Mouse (Mus musculus): ENCODE data around the gene Siglecf. TPM values are rescaled to one million over a fixed set of nuclear protein-coding genes. Genes with fewer than 3 reads are reported as not detected.
"Not testable (repeated sequence)": the region's sequence is repeated elsewhere in the genome, so short reads cannot be mapped to it uniquely, and the experiment has no call there.

The Siglecf gene
- not detected for total RNA-seq (2021)
- long read RNA-seq, experiment 1 = 0 reads
- long read RNA-seq, experiment 2 = 0 reads

- no peak for DNase-seq
- intact Hi-C loops (cut with DNase I; ENCODE audit: low total_unique reads) = no loop called here
These were observed at the start of gene Siglecf for GRCm38 (mm10) chr7:43351154-43351553. TSS of gene Siglecf (plus strand) at chr7:43351341.

- intact Hi-C loops (cut with DNase I; ENCODE audit: low total_unique reads) = no loop called here
- DNase-seq = peak; percentile 6
These were observed 45.9 kb upstream of the Siglecf start for GRCm38 (mm10) chr7:43305235-43305634.

GRCm38 (mm10) chr7:43309069-43309468, 42.1 kb upstream of the Siglecf start:
- intact Hi-C loops (cut with DNase I; ENCODE audit: low total_unique reads) = no loop called here
- peak; percentile 9 for DNase-seq

GRCm38 (mm10) chr7:43311632-43312031, 39.5 kb upstream of the Siglecf start:
- no peak for DNase-seq
- intact Hi-C loops (cut with DNase I; ENCODE audit: low total_unique reads) = no loop called here

- intact Hi-C loops (cut with DNase I; ENCODE audit: low total_unique reads) = no loop called here
- peak; percentile 29 for DNase-seq
These were observed 38.6 kb upstream of the Siglecf start for GRCm38 (mm10) chr7:43312386-43313012.

- peak; percentile 89 for DNase-seq
- intact Hi-C loops (cut with DNase I; ENCODE audit: low total_unique reads) = no loop called here
These were observed 38.1 kb upstream of the Siglecf start, which contains the start of gene Zfp715 for GRCm38 (mm10) chr7:43313013-43313428. TSS of gene Zfp715 (minus strand) at chr7:43313294.

- no peak for DNase-seq
- intact Hi-C loops (cut with DNase I; ENCODE audit: low total_unique reads) = no loop called here
These were observed 24.8 kb upstream of the Siglecf start for GRCm38 (mm10) chr7:43326223-43326780.

GRCm38 (mm10) chr7:43328101-43328500, 23.0 kb upstream of the Siglecf start:
- intact Hi-C loops (cut with DNase I; ENCODE audit: low total_unique reads) = no loop called here
- DNase-seq = no peak

- intact Hi-C loops (cut with DNase I; ENCODE audit: low total_unique reads) = loop anchor here (2.0 kb wide), 1 partner anchor 48 kb away; no protein-coding TSS in a partner anchor
- peak; percentile 46 for DNase-seq
These were observed 17.9 kb upstream of the Siglecf start for GRCm38 (mm10) chr7:43333203-43333602.

- intact Hi-C loops (cut with DNase I; ENCODE audit: low total_unique reads) = loop anchor here (2.0 kb wide), 1 partner anchor 49 kb away; no protein-coding TSS in a partner anchor
- peak; percentile 22 for DNase-seq
These were observed 17.2 kb upstream of the Siglecf start for GRCm38 (mm10) chr7:43333899-43334298.

- DNase-seq = no peak
- intact Hi-C loops (cut with DNase I; ENCODE audit: low total_unique reads) = no loop called here
These were observed 10.4 kb upstream of the Siglecf start for GRCm38 (mm10) chr7:43340771-43341170.

- intact Hi-C loops (cut with DNase I; ENCODE audit: low total_unique reads) = no loop called here
These were observed 8.0 kb upstream of the Siglecf start for GRCm38 (mm10) chr7:43343191-43343590.

GRCm38 (mm10) chr7:43344020-43344419, 7.1 kb upstream of the Siglecf start:
- DNase-seq = no peak
- intact Hi-C loops (cut with DNase I; ENCODE audit: low total_unique reads) = no loop called here

More at GRCm38 (mm10) chr7:43343191-43343590, 8.0 kb upstream of the Siglecf start:
- DNase-seq = no peak

- intact Hi-C loops (cut with DNase I; ENCODE audit: low total_unique reads) = no loop called here
These were observed 6.7 kb upstream of the Siglecf start for GRCm38 (mm10) chr7:43344491-43344890.

GRCm38 (mm10) chr7:43346148-43346547, 5.0 kb upstream of the Siglecf start:
- no peak for DNase-seq
- intact Hi-C loops (cut with DNase I; ENCODE audit: low total_unique reads) = no loop called here

More at GRCm38 (mm10) chr7:43344491-43344890, 6.7 kb upstream of the Siglecf start:
- DNase-seq = no peak

GRCm38 (mm10) chr7:43346571-43346970, 4.6 kb upstream of the Siglecf start:
- no peak for DNase-seq
- intact Hi-C loops (cut with DNase I; ENCODE audit: low total_unique reads) = no loop called here

GRCm38 (mm10) chr7:43349623-43350022, 1.5 kb upstream of the Siglecf start:
- intact Hi-C loops (cut with DNase I; ENCODE audit: low total_unique reads); DNase-seq: not testable (repeated sequence)

GRCm38 (mm10) chr7:43353118-43353517, 2.0 kb downstream of the Siglecf start:
- no peak for DNase-seq

GRCm38 (mm10) chr7:43353758-43354157, 2.6 kb downstream of the Siglecf start:
- intact Hi-C loops (cut with DNase I; ENCODE audit: low total_unique reads) = no loop called here
- no peak for DNase-seq

More at GRCm38 (mm10) chr7:43353118-43353517, 2.0 kb downstream of the Siglecf start:
- intact Hi-C loops (cut with DNase I; ENCODE audit: low total_unique reads) = no loop called here

GRCm38 (mm10) chr7:43354893-43355835, 4.0 kb downstream of the Siglecf start:
- no peak for DNase-seq
- intact Hi-C loops (cut with DNase I; ENCODE audit: low total_unique reads) = no loop called here
